Mouse (Mus musculus) right cerebral cortex, adult 18-20 months (tissue): ENCODE results near the gene Sp2.

Experiments used
- DNase-seq: peaks from one replicate; pipeline ENCODE4 v3.0.0; 2022; ENCODE audit warnings: mixed read lengths

The Sp2 gene

GRCm38 (mm10) chr11:96995836-96996772 lies 13.3 kb upstream of the Sp2 start:
- no peak for DNase-seq

DNA sequence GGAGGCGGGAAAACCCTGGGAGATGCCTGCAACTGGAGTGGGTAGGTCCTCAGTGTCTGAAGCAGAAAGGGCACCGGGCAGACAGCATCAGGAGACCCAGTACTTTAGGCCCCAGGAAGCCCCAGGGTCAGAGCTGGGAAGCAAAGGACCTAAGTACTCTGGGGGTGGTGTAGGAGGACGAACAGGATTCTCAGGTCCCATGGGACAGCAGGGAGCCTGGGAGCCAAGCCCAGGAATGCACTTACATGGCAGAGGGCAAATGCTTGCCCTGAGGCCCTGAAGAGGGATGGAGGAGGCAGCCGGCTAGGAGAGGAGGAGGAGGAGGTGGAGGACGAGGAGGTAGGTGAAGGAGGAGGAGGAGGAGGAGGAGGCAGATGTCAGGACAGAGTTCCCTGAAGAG lies 12.3 kb upstream of the Sp2 start:
- no peak for DNase-seq

DNA sequence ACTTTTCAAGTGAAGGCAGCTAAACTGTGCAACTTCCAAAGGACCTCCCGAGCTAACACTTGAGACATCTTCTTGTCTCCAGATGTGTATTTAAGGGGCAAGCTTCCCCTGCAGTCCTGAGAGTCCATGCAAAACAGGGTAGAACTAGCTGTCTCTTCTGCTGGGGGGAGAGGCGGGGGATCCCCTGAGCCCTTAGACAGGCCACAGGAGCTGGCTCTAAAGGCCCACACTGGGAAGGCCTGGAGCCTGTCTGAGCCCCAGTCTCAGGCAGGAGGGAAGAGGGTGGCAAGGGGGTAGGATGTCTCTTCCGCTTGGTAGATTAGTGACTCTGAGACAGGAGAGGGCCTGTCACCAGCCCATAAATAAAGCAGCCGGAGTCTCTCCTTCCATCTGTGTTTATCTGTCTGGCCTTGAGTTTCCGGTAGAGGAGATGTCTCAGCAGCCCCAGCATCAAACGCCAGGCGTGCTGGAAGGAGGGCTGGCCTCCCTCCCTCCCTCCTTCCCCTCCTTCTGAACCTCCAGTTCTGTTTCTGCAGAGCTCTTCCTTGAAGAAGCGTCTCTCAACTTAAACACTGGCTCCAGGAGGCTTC lies 10.1 kb upstream of the Sp2 start:
- no peak for DNase-seq

- DNase-seq, result no peak
Measured at GRCm38 (mm10) chr11:96991501-96991900, 8.7 kb upstream of the Sp2 start.

DNA sequence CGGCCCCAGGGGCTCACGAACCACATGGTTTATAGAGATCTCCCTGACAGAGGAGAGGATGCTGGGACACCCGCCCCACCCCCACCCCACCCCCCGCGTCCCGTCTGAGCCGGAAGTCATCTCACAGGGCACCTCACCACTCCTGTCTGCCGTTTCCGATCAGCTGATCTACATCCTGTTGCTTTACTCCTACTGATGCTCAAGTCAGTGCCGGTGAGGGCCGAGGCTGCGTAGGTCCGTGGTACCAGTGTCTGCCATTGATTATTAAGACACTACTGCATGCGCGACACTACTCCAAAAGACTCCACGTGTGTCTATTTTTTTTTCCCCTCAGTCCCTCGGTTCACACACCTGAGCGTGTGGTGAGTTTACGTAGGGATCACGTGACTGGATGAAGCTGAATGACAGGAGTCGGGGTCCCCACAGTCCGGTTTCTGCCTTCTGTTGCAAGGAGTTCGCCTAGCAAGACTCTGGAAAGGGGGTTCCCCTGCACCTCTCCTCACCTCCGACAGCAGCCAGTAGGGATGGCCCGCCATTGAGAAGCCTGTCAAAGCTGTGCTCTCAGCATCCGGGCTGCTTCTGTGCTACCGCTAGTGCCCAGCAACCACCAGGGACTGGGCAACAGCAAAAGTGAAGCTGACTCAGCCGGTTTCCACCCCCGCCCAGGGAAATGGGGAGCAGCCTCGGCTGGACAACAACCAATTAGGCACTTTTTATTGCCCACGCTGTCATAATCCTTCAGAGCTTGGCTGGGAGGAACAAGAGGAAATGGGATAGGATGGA lies 5.3 kb upstream of the Sp2 start:
- DNase-seq, result peak; percentile 42

GRCm38 (mm10) chr11:96986463-96986862 lies 3.7 kb upstream of the Sp2 start:
- no peak for DNase-seq

- no peak for DNase-seq
Measured at GRCm38 (mm10) chr11:96984903-96985302, 2.1 kb upstream of the Sp2 start.

DNA sequence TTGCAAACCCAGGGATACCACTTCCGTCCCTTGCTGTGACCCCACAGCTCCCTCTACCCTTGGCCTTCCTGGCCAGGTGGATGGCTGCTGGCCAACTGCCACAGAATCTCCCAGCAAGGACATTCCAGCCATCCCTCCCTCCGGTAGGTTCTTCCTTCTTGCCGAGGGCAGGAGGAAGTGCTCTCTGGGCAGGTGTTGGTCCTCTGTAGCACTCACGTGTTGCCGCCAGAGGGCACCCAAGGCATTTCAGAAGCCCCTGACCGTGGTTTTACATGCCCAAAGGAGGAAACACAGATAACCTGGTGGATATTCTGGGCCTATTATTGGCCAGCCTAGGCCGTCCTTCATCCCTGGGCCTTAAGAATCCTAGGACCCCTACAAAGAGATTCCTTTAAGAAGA lies 404 bp downstream of the Sp2 start:
- DNase-seq, result peak; percentile 81

DNA sequence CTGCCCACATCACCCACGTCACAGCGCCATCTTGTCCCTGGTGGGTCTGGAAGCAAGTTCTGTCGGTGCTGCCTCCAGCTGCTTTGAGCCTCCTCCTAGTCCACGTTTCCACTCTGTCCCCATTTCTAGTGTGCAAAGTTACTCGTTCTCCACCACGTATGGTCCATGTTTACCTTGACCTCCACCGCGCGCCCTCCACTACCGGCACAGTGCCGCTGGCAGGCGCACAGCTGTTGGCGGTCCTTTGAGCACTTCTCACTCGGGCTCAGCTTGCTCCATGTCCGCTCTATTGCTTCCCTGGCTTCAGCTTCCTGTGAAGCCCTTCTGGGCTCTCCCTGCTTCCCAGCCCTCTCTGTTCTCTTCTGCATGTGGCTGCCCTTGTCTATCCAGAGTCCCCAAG lies 1.3 kb downstream of the Sp2 start:
- DNase-seq, result no peak

GRCm38 (mm10) chr11:96980021-96980420 lies 2.7 kb downstream of the Sp2 start:
- no peak for DNase-seq

- DNase-seq, result no peak
Measured at GRCm38 (mm10) chr11:96979329-96979728, 3.4 kb downstream of the Sp2 start.

DNA sequence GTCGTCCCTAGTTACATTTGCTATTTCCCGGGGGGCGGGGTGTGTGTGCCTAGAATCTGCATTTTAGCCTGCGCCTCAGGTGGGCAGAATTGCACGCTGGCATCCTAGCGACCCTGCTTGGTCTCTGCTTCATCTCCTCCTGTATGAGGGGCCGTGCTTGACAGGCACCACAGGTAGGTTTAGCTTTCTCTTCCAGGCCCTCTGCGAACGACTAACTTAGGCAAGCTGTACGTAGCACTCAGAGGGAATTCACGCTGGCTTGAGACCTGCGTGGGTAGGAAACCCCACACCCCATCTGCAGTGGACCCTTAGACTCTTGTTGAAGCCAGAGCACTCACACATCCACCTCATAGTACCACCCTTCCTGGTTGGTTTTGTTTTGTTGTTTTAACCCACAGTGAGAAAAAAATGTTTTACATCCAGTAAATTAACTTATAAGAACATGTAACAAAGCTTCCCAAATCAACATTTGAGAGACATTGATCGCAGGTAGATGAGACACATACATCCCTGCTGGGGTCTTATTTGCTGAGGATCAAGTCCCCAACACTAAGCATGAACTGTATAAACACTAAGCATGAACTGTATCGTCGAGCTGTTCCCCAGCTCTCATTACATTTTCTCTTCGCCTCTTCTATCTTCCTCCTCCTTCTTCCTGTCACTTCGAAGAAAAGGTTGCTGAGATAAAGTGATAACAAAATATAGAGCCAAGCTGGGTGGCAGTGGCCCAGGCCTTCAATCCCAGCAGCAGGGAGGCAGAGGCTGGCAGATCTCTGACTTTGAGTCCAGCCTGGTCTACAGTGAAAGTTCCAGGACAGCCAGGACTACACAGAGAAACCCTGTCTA lies 4.1 kb downstream of the Sp2 start:
- DNase-seq, result no peak

DNA sequence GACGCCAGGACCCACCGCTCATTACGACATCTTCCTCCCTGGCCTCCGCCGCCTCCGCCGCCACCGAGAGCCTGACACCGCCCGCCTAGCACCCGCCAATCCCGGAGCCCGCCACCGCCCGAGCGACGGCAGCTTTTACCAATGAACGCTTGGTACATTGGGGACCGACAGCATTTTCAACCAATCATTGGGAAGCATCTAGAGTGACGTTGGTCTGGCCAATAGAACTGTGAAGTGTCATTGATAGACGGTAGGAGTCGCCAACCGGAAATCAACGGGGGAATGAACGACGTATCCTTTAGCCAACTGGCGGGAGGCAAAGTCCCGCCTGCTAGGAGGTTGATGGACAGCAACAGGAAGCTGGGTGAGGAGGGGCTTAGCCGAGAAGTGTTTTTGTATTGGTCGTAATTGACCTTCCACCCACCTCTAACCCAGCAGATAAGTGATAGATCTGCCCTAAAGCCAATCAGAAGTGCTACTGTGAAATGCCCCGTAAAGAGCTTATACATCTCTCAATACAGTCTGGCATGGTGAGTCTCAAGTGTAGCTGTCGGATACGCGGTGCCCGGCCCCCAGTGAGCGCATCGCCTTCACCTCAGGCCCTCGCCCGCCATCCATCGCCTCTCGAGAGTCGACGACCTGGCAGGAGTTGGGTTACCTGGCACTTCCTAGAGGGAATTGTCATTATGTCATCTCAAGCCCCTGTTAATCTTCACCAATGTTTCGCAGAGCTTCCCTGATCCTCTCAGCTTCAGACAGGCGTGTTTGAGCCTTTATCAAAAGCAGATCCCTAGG lies 5.0 kb downstream of the Sp2 start:
- peak; percentile 100 for DNase-seq

GRCm38 (mm10) chr11:96976911-96977591 lies 5.7 kb downstream of the Sp2 start:
- DNase-seq, result peak; percentile 88

- no peak for DNase-seq
Measured at GRCm38 (mm10) chr11:96976379-96976687, 6.4 kb downstream of the Sp2 start.

GRCm38 (mm10) chr11:96975511-96976378 lies 7.0 kb downstream of the Sp2 start:
- DNase-seq, result no peak

DNA sequence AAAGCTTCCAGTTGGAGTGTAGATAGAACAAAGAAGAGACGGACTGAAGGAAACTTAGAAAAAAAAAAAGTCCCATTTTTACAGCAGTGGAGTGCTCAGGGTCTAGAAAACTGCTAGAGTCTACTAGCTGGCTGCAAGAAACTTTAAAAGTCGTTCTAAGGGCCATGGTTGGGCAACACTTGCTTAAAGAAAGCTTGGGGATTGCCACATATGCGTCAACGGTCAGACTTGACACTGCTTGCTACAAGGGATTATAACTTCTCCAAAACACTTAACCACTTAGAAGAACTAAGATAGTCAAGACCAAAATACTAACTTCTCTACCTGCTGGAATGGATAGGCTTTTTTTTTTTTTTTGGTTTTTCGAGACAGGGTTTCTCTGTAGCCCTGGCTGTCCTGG lies 7.9 kb downstream of the Sp2 start:
- DNase-seq, result no peak

- DNase-seq, result peak; percentile 30
Measured at GRCm38 (mm10) chr11:96973426-96973964, 9.3 kb downstream of the Sp2 start.

DNA sequence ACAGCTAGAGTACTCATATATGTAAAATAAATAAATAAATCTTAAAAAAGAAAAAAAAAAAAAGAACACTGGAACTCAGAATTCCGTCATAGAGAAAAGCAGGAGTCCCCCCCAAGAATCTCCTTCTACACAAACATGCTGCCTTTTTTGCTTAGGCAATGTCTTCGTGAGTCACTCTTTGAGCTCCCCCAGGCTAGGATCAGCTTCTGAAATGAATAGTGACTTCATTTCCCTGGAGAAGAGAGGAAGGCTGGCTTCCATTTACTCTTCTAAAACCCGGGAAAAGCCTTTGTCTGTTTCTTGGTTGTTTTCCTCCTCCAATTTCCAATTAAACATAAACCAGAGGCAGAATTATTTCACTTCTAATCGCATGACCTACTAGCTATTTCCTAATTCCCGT lies 9.9 kb downstream of the Sp2 start:
- no peak for DNase-seq

DNA sequence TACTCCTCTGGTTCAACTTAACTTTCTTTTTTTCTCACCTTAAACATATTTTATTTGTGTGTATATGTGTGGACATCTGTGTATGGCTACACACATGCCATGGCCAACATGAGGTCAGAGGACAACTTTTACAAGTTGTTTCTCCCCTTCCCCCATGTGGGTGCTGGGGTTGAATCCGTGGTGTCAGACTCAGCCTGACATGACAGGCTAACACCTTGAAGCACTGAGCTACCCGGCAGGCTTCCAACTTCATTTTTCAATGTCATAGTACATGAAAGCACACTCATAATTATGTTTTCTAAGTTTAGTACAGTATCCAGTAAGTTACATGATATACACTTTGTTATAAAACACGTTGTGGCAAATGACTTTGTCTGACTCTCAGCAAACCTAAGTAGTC lies 12.4 kb downstream of the Sp2 start:
- no peak for DNase-seq
